Mouse (Mus musculus) heart, embryonic 14.5 days (tissue): ENCODE results near the gene Auts2. TPM values are rescaled to one million over a fixed set of nuclear protein-coding genes. Genes with fewer than 3 reads are reported as not detected.

Experiments used
- ATAC-seq: fragments of 200-750 bp; cut with Nextera tagmentation; 2 replicates; pipeline ENCODE4 v1.8.0; 2017; ENCODE audit warnings: low read depth, moderate TSS enrichment; ENCODE audit not compliant: insufficient number of reproducible peaks, insufficient read depth, low FRiP score
- H3K27ac ChIP-seq, 2 experiments: fragments of 200-500 bp in 1 of 2; fragments of 300-500 bp in 1 of 2; sonication (generic) in 1 of 2; replicated peaks in 1 of 2; 2 replicates each; pipeline ENCODE4 v1.5.1; 2012 to 2014; ENCODE audit warnings: low read depth in 2 of 2, low read length in 2 of 2, control low read depth in 1 of 2, mild to moderate bottlenecking in 1 of 2, mixed read lengths in 1 of 2; ENCODE audit not compliant: control insufficient read depth in 1 of 2, insufficient read depth in 1 of 2
- H3K27me3 ChIP-seq: fragments of 300-500 bp; sonication (generic); 2 replicates; pipeline ENCODE4 v1.6.1; 2014; ENCODE audit warnings: mild to moderate bottlenecking, low read length, control low read depth; ENCODE audit not compliant: control insufficient read depth, insufficient read depth
- H3K36me3 ChIP-seq: fragments of 300-500 bp; sonication (generic); 2 replicates; pipeline ENCODE4 v1.6.1; 2014; ENCODE audit warnings: mild to moderate bottlenecking, control low read depth, low read length, mixed read lengths; ENCODE audit not compliant: control insufficient read depth, insufficient read depth
- H3K4me1 ChIP-seq, 2 experiments: fragments of 200-500 bp in 1 of 2; fragments of 300-500 bp in 1 of 2; sonication (generic) in 1 of 2; 2 replicates each; pipeline ENCODE4 v1.6.1; 2012 to 2014; ENCODE audit warnings: low read length in 2 of 2, control low read depth in 1 of 2, mixed read lengths in 1 of 2; ENCODE audit not compliant: control insufficient read depth in 2 of 2, insufficient read depth in 2 of 2
- H3K4me2 ChIP-seq: fragments of 300-500 bp; sonication (generic); 2 replicates; pipeline ENCODE4 v1.6.1; 2014; ENCODE audit warnings: mild to moderate bottlenecking, low read length
- H3K4me3 ChIP-seq, 2 experiments: fragments of 200-500 bp in 1 of 2; fragments of 300-500 bp in 1 of 2; sonication (generic) in 1 of 2; 2 replicates each; pipeline ENCODE4 v1.5.1; 2012 to 2014; ENCODE audit warnings: low read length in 2 of 2, mild to moderate bottlenecking in 2 of 2, control low read depth in 1 of 2, low read depth in 1 of 2, moderate library complexity in 1 of 2; ENCODE audit not compliant: control insufficient read depth in 1 of 2, insufficient read depth in 1 of 2
- H3K9ac ChIP-seq: fragments of 300-500 bp; sonication (generic); 2 replicates; pipeline ENCODE4 v1.6.1; 2014; ENCODE audit warnings: mild to moderate bottlenecking, low read length
- H3K9me3 ChIP-seq: fragments of 300-500 bp; sonication (generic); 2 replicates; pipeline ENCODE4 v1.6.1; 2016; ENCODE audit warnings: low read length, control low read depth; ENCODE audit not compliant: control insufficient read depth
- WGBS: fragments of 180-500 bp; shearing (Covaris S2); extraction: QIAGEN DNeasy Blood & Tissue Kit; methylation state at CpG from one replicate; pipeline ENCODE4 v1.1.7; 2014; 5-methylcytosine and 5-hydroxymethylcytosine counted together
- polyA plus RNA-seq: library from polyadenylated mRNA; unstranded; fragments of >200 nt; fragmentation: Nextera tagmentation; extraction: Ambion mirVana; gene quantifications from 2 replicates; pipeline ENCODE4 v1.2.1, GENCODE M21; 2014

Gene Auts2
- polyA plus RNA-seq, 1 experiment from 2014 or later: 18.0 TPM

DNA sequence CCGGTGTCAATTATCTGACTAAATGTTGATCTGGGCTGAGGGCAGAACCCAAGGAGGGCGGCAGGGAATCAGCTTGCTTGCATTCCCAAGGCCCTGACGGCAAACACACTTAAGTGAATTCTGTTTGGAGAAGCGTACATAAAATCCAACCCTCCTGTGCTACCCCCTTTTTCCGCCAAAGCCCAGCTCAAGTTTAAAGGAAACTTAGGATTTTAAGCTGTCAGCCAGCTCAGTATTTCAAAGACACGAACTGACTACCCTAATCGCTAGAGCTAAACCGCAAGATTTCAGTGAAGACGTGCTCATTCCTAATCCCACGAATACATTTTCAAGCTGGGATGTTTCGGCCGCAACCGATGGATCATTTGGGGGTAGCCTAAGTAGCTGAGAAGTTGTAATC, 490.5 kb downstream of the Auts2 start:
- no peaks in the 10 kb centered on the region for H3K27me3 ChIP-seq
- no peaks in the 10 kb centered on the region for H3K9me3 ChIP-seq
- H3K27ac ChIP-seq: no peak overlapping the region
- H3K36me3 ChIP-seq: no peaks in the 10 kb centered on the region
- no peak for ATAC-seq
- WGBS: 83% methylated on average over 13 of the region's 13 CpGs
- no peak overlapping the region for H3K9ac ChIP-seq
- no peak overlapping the region for H3K4me3 ChIP-seq
- H3K4me1 ChIP-seq: no peaks in the 10 kb centered on the region
- no peak overlapping the region for H3K4me2 ChIP-seq

- Histone ChIP-seq H3K27ac (no peak overlapping the region), H3K4me2 (no peak overlapping the region), H3K36me3 (no peaks in the 10 kb centered on the region), H3K27me3 (no peaks in the 10 kb centered on the region), H3K4me1 (peaks cover 0 to 11% of the 10 kb centered on the region in 2 experiments; a peak in 1 of 4 replicates), H3K4me3 (no peak overlapping the region), H3K9me3 (no peaks in the 10 kb centered on the region), H3K9ac (no peak overlapping the region)
- ATAC-seq: no peak
- 90% methylated on average over 6 of the region's 6 CpGs for WGBS
These were observed 503.6 kb downstream of the Auts2 start for GRCm38 (mm10) chr5:132039584-132039983.

DNA sequence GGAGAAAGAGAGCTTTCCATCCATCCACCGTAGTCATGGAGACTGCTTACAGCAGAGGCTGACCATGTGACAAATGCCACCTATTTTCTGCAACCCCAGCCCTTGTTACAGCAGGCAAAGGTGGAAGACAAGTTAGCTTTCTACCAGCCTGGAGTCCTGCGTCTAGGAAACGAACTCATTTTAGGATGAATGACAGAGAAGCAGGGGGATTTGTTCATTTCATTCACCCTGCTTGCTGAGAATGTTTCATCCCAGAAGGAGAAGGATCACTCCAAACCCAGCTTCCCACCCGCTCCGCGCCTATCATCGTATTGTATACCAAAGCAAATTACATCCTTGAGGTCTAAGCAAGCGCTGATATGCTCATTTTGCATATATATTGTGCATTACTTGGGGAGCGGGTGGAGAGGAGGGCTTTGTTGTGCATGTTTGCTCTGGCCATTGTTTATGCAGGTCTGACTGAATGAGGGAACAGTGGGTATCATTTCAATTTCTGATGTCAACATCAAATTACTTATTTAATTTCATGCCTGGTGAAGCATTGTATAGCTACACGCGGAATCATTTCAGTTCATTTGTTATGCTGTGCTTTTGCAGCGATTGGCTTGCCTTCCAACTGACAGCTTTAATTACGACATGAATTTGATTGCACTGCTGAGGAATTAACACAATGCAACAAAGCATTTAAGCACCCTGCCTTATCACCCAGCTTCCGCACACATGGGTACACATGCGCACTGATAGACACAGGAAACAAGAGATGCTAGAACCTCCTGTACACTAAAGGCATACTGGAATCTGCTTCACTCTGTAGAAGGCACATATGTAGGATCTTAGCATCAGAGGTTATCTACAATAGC, 509.4 kb downstream of the Auts2 start:
- H3K27ac ChIP-seq: no peak overlapping the region
- ATAC-seq: no peak
- 83% methylated on average over 15 of the region's 15 CpGs for WGBS
- no peak overlapping the region for H3K4me3 ChIP-seq
- H3K9ac ChIP-seq: no peak overlapping the region
- H3K9me3 ChIP-seq: no peaks in the 10 kb centered on the region
- H3K27me3 ChIP-seq: no peaks in the 10 kb centered on the region
- no peak overlapping the region for H3K4me2 ChIP-seq
- peaks cover 8 to 16% of the 10 kb centered on the region in 2 experiments for H3K4me1 ChIP-seq
- H3K36me3 ChIP-seq: no peaks in the 10 kb centered on the region

GRCm38 (mm10) chr5:132030941-132031531, 512.1 kb downstream of the Auts2 start:
- Histone ChIP-seq H3K9me3 (peaks cover 5% of the 10 kb centered on the region; the same call in 1 of the 2 replicates), H3K4me2 (no peak overlapping the region), H3K36me3 (no peaks in the 10 kb centered on the region), H3K4me1 (peaks cover 8 to 22% of the 10 kb centered on the region in 2 experiments), H3K9ac (no peak overlapping the region), H3K27ac (no peak overlapping the region), H3K27me3 (no peaks in the 10 kb centered on the region), H3K4me3 (no peak overlapping the region)
- 65% methylated on average over 15 of the region's 15 CpGs for WGBS
- no peak for ATAC-seq

- WGBS: 58% methylated on average over 11 of the region's 11 CpGs
- Histone ChIP-seq H3K36me3 (no peaks in the 10 kb centered on the region), H3K9me3 (peaks cover 5% of the 10 kb centered on the region; the same call in 1 of the 2 replicates), H3K4me1 (peaks cover 8 to 12% of the 10 kb centered on the region in 2 experiments; a peak in 3 of 4 replicates), H3K9ac (no peak overlapping the region), H3K4me2 (no peak overlapping the region), H3K27ac (no peak overlapping the region), H3K4me3 (no peak overlapping the region), H3K27me3 (no peaks in the 10 kb centered on the region)
- ATAC-seq: no peak
These were observed 513.5 kb downstream of the Auts2 start for GRCm38 (mm10) chr5:132029638-132030037.

DNA sequence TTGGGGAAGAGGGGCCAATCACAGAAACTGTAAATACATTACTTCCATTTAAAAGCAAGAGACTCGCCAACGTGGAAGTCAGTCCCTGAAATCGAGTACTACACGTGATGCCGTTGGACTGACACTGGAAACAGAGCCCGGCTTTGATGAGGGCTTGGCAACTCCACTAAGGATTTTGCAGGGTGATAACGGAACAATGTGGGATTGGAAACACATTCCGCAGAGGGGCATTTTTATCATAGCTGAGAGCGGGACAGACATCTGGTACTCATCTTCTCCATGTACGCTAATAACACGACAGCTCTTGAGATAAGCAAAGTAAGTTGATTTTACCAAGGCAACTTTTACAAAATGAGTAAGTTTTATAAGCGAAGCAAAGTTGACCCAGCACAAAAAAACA, 514.1 kb downstream of the Auts2 start:
- H3K4me3 ChIP-seq: no peak overlapping the region
- no peaks in the 10 kb centered on the region for H3K36me3 ChIP-seq
- H3K9me3 ChIP-seq: peaks cover 5% of the 10 kb centered on the region; the same call in 1 of the 2 replicates
- peaks cover 8 to 12% of the 10 kb centered on the region in 2 experiments; a peak in 3 of 4 replicates for H3K4me1 ChIP-seq
- H3K27me3 ChIP-seq: no peaks in the 10 kb centered on the region
- no peak overlapping the region for H3K9ac ChIP-seq
- WGBS: 8% methylated on average over 12 of the region's 12 CpGs
- H3K27ac ChIP-seq: no peak overlapping the region
- peak overlapping the region; percentile 46 for H3K4me2 ChIP-seq
- ATAC-seq: no peak

DNA sequence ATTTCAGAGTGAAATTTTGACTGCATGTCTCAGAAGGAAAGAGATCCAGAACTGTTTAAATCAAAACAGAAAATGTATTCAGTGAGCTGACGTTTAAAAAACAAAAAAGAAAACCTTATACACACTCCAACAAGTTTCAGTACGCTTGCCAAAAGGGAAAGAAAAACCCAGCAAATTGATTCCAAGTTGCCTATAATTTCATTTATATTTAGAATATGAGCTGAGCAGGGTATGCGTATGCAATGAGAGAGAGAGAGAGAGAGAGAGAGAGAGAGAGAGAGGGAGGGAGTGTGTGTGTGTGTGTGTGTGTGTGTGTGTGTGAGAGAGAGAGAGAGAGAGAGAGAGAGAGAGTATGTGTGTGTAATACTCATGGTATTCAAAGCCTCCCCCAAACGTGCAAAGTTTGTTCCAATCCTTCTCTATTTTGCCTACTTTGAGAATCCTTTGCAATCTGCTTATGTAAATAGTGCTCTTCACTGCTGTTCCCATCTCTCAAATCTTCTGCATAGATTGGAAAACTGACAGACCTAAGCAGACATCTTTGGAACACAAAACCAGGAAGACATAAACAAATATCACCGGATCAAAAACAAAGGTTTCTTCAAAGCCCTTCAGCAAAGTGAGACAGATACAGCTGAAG, 515.2 kb downstream of the Auts2 start:
- ATAC-seq: no peak
- H3K9me3 ChIP-seq: peaks cover 5% of the 10 kb centered on the region; the same call in 1 of the 2 replicates
- no peak overlapping the region for H3K4me3 ChIP-seq
- H3K9ac ChIP-seq: no peak overlapping the region
- H3K4me1 ChIP-seq: peaks cover 8 to 12% of the 10 kb centered on the region in 2 experiments; a peak in 3 of 4 replicates
- no peaks in the 10 kb centered on the region for H3K27me3 ChIP-seq
- H3K4me2 ChIP-seq: no peak overlapping the region
- H3K27ac ChIP-seq: no peak overlapping the region
- H3K36me3 ChIP-seq: no peaks in the 10 kb centered on the region
- 68% methylated on average over 5 of the region's 5 CpGs for WGBS
